Mouse (Mus musculus) cortical plate, adult 2 months (tissue): Measurements from ENCODE around the gene Rnase4.

Experiments used
- CTCF ChIP-seq: fragments of 200-500 bp; IDR thresholded peaks from 2 replicates; pipeline ENCODE4 v1.5.1; 2011; ENCODE audit warnings: mild to moderate bottlenecking, control low read depth, low read length; ENCODE audit not compliant: insufficient read depth; ENCODE audit errors: extremely low read depth
- POLR2A ChIP-seq: fragments of 200-500 bp; IDR thresholded peaks from 2 replicates; pipeline ENCODE4 v1.6.1; 2011; ENCODE audit warnings: mild to moderate bottlenecking, low read length, control low read depth; ENCODE audit not compliant: insufficient read depth; ENCODE audit errors: extremely low read depth

- TF ChIP-seq POLR2A (no peak), CTCF (no peak)
Observed at GRCm38 (mm10) chr14:51093496-51093895, 2.6 kb downstream of the Rnase4 start.
